30 mouse cellular contexts compared by ENCODE assay signal in genomic region chr5:145152690-145153089, GRCm38 (mm10). TPM values are rescaled to one million over a fixed set of nuclear protein-coding genes. Genes with fewer than 3 reads are reported as not detected.
DNase-seq lines count a peak whose midpoint lies in the region; ATAC-seq and TF ChIP-seq lines count a peak whose summit lies in the region.
"Had no signal": no experiment of that assay in that cellular context is flagged by ENCODE, and none has a peak within 500 bp of the region (broad histone marks: within the 10 kb centered on the region; RNA-seq: fewer than 3 reads in every experiment).

No protein-coding gene starts in this region.

- H3K27me3 ChIP-seq in MEL (ENCODE audit: control insufficient read depth in 1 of 2, insufficient read depth in 2 of 2, low read length in 2 of 2): no peaks in the 10 kb centered on the region
- H3K27me3 ChIP-seq in liver, embryonic 11.5 days (replicated peaks; ENCODE audit: control insufficient read depth, insufficient read depth, low read length): no peaks in the 10 kb centered on the region
- H3K27me3 ChIP-seq in liver, embryonic 16.5 days (ENCODE audit: control insufficient read depth, insufficient read depth, low read depth, low read length): no peaks in the 10 kb centered on the region
- H3K27me3 ChIP-seq in midbrain, embryonic 15.5 days (replicated peaks): no peaks in the 10 kb centered on the region
- H3K27me3 ChIP-seq: embryonic facial prominence, embryonic 13.5 days; intestine, embryonic 15.5 days; midbrain, embryonic 13.5 days; neural tube, embryonic 15.5 days; Patski had no signal

- TF ChIP-seq RAD21 in MEL (IDR thresholded peaks at IDR 0.05; ENCODE audit: low read depth, low read length): no peak

- peak; percentile 48 for DNase-seq in MEL (ENCODE audit: low read depth, low spot score)
- peak; percentile 46 for DNase-seq in MEL-GATA-1-ER (ENCODE audit: extremely low read depth, low read depth)
- DNase-seq in liver, embryonic 11.5 days (ENCODE audit: low spot score): no peak
- no peak for DNase-seq in thymus, postnatal 10 days (ENCODE audit: low spot score in 2 of 2)
- no peak for DNase-seq in Muller cell, postnatal 12 days (ENCODE audit: inconsistent ontology term)
- DNase-seq: adrenal gland, postnatal 10 days; B cell, adult 2 months; cerebellum, adult 11-12 months; cerebellum, adult 9-11 months; forebrain, postnatal 0 days; gastrocnemius, postnatal 14 days; heart, postnatal 10 days; kidney, adult 2 months; kidney, postnatal 36 days; left cerebral cortex, postnatal 4 days; lung, embryonic 14.5 days; lung, postnatal 14 days; retina, postnatal 1 day; right cerebral cortex, postnatal 14 days; thymus, postnatal 4 days had no signal

- ATAC-seq in liver, embryonic 11.5 days (replicated peaks; ENCODE audit: low FRiP score): peak; percentile 73
- peak; percentile 41; the same call in 1 of the 2 replicates for ATAC-seq in liver, embryonic 16.5 days (ENCODE audit: low read depth)
- ATAC-seq in midbrain, embryonic 15.5 days (replicated peaks): no peak
- ATAC-seq: forebrain, postnatal 0 days; hindbrain, postnatal 0 days; intestine, embryonic 15.5 days; midbrain, embryonic 13.5 days; Patski had no signal

- H3K27ac ChIP-seq in MEL (ENCODE audit: control insufficient read depth, low read depth, low read length): peak overlapping the region; percentile 27; the same call in 1 of the 2 replicates
- peak overlapping the region; percentile 63 for H3K27ac ChIP-seq in liver, embryonic 11.5 days (ENCODE audit: low read depth, low read length)
- 0 out of 2 replicates have a peak overlapping the region, but pooled peaks have one; percentile 48 for H3K27ac ChIP-seq in liver, embryonic 16.5 days (ENCODE audit: low read length)
- no peak overlapping the region for H3K27ac ChIP-seq in midbrain, embryonic 15.5 days
- H3K27ac ChIP-seq: embryonic facial prominence, embryonic 13.5 days; heart, embryonic 10.5 days; hindbrain, postnatal 0 days; intestine, embryonic 15.5 days; midbrain, embryonic 13.5 days; neural tube, embryonic 15.5 days had no signal

- peak; percentile 51 to 74 for TF ChIP-seq EP300 in MEL (IDR thresholded peaks at IDR 0.05; ENCODE audit: low read depth in 1 of 2, low read length in 2 of 2)

- peaks cover 4% of the 10 kb centered on the region in 2 experiments for H3K4me1 ChIP-seq in MEL (ENCODE audit: control insufficient read depth in 1 of 2, insufficient read depth in 2 of 2, low read length in 2 of 2)
- H3K4me1 ChIP-seq in liver, embryonic 11.5 days (replicated peaks; ENCODE audit: control insufficient read depth, insufficient read depth, low read length): peaks cover 8% of the 10 kb centered on the region; the same call in 1 of the 2 replicates
- peaks cover 19% of the 10 kb centered on the region for H3K4me1 ChIP-seq in liver, embryonic 16.5 days (ENCODE audit: control insufficient read depth, low read depth, low read length)
- no peaks in the 10 kb centered on the region for H3K4me1 ChIP-seq in midbrain, embryonic 15.5 days
- H3K4me1 ChIP-seq: embryonic facial prominence, embryonic 13.5 days; heart, embryonic 10.5 days; intestine, embryonic 15.5 days; midbrain, embryonic 13.5 days; neural tube, embryonic 15.5 days had no signal

- no peak for TF ChIP-seq POLR2A in MEL (IDR thresholded peaks at IDR 0.05; ENCODE audit: control insufficient read depth in 1 of 2, insufficient read depth in 1 of 2, low read depth in 1 of 2, low read length in 2 of 2, poor library complexity in 1 of 2)

- H3K9ac ChIP-seq in MEL (ENCODE audit: control insufficient read depth, low read depth, low read length, poor library complexity, severe bottlenecking): no peak overlapping the region
- H3K9ac ChIP-seq in liver, embryonic 11.5 days (ENCODE audit: low read depth, low read length): no peak overlapping the region
- no peak overlapping the region for H3K9ac ChIP-seq in liver, embryonic 16.5 days (ENCODE audit: low read depth, low read length)
- H3K9ac ChIP-seq in midbrain, embryonic 15.5 days: no peak overlapping the region
- H3K9ac ChIP-seq: embryonic facial prominence, embryonic 13.5 days; forebrain, postnatal 0 days; intestine, embryonic 15.5 days; lung, embryonic 14.5 days; midbrain, embryonic 13.5 days; neural tube, embryonic 15.5 days had no signal

- H3K36me3 ChIP-seq in MEL (ENCODE audit: control insufficient read depth in 1 of 2, insufficient read depth in 2 of 2, low read length in 2 of 2): peaks cover 8 to 10% of the 10 kb centered on the region in 2 experiments
- peaks cover 46% of the 10 kb centered on the region for H3K36me3 ChIP-seq in liver, embryonic 11.5 days (ENCODE audit: control insufficient read depth, insufficient read depth, low read length)
- peaks cover 53% of the 10 kb centered on the region for H3K36me3 ChIP-seq in liver, embryonic 16.5 days (ENCODE audit: control insufficient read depth, insufficient read depth)
- peaks cover 69% of the 10 kb centered on the region for H3K36me3 ChIP-seq in midbrain, embryonic 15.5 days (replicated peaks)

- no peak overlapping the region for H3K4me3 ChIP-seq in MEL (ENCODE audit: control insufficient read depth in 1 of 2, insufficient read depth in 1 of 2, low read depth in 2 of 2, low read length in 2 of 2)
- H3K4me3 ChIP-seq in liver, embryonic 11.5 days (ENCODE audit: low read depth, low read length): no peak overlapping the region
- no peak overlapping the region for H3K4me3 ChIP-seq in liver, embryonic 16.5 days (ENCODE audit: low read depth, low read length)
- no peak overlapping the region for H3K4me3 ChIP-seq in midbrain, embryonic 15.5 days
- H3K4me3 ChIP-seq: embryonic facial prominence, embryonic 13.5 days; heart, embryonic 10.5 days; intestine, embryonic 15.5 days; layer of hippocampus, adult 2 months; midbrain, embryonic 13.5 days; neural tube, embryonic 15.5 days had no signal

- H3K79me2 ChIP-seq in MEL (ENCODE audit: control insufficient read depth, insufficient read depth, low read length, poor library complexity): no peaks in the 10 kb centered on the region

- H3K4me2 ChIP-seq in liver, embryonic 11.5 days: no peak overlapping the region
- no peak overlapping the region for H3K4me2 ChIP-seq in liver, embryonic 16.5 days (ENCODE audit: low read depth, low read length)
- no peak overlapping the region for H3K4me2 ChIP-seq in midbrain, embryonic 15.5 days
- H3K4me2 ChIP-seq: embryonic facial prominence, embryonic 13.5 days; intestine, embryonic 15.5 days; lung, embryonic 14.5 days; midbrain, embryonic 13.5 days; neural tube, embryonic 15.5 days had no signal

- TF ChIP-seq CTCF in MEL (IDR thresholded peaks at IDR 0.05 in 2 of 3, conservative IDR thresholded peaks at IDR 0.05 in 1 of 3; ENCODE audit: control insufficient read depth in 1 of 3, insufficient read depth in 1 of 3, low read depth in 2 of 3, low read length in 3 of 3, poor library complexity in 1 of 3, severe bottlenecking in 1 of 3): no peak

- H3K9me3 ChIP-seq in MEL (replicated peaks; ENCODE audit: insufficient read depth, low read length): no peaks in the 10 kb centered on the region
- H3K9me3 ChIP-seq in liver, embryonic 11.5 days (ENCODE audit: control insufficient read depth, low read length): no peaks in the 10 kb centered on the region
- H3K9me3 ChIP-seq in liver, embryonic 16.5 days (replicated peaks; ENCODE audit: control insufficient read depth, low read length): no peaks in the 10 kb centered on the region
- no peaks in the 10 kb centered on the region for H3K9me3 ChIP-seq in midbrain, embryonic 15.5 days
- H3K9me3 ChIP-seq: embryonic facial prominence, embryonic 13.5 days; heart, embryonic 10.5 days; intestine, embryonic 15.5 days; midbrain, embryonic 13.5 days; neural tube, embryonic 15.5 days had no signal

- 66% methylated on average over 5 of the region's 5 CpGs for WGBS in liver, embryonic 11.5 days
- WGBS in liver, embryonic 16.5 days (ENCODE audit: insufficient replicate concordance): 40% methylated on average over 5 of the region's 5 CpGs
- 92% methylated on average over 5 of the region's 5 CpGs for WGBS in midbrain, embryonic 15.5 days

RNA-seq across cellular contexts. Expression of gene Bud31, which starts 12.5 kb away (rescaled TPM):
- 203 and 207 TPM in 2 replicates for total RNA-seq in MEL (2012; rRNA removed)
- 100 to 1,000 TPM in 1 of 2 experiments, not detected in 1; 193 TPM for polyA plus RNA-seq in MEL (2012; ENCODE audit: insufficient read depth in 1 of 2, insufficient read length in 2 of 2, low read depth in 1 of 2, low replicate concordance in 2 of 2, missing spikeins in 1 of 2)
- 233 and 243 TPM in 2 replicates for polyA plus RNA-seq in liver, embryonic 11.5 days (2014; fragmentation: Nextera tagmentation; extraction: Ambion mirVana)
- 111 and 125 TPM in 2 replicates for polyA plus RNA-seq in liver, embryonic 16.5 days (2015; fragmentation: Nextera tagmentation; extraction: Ambion mirVana)
- 175 and 176 TPM in 2 replicates for polyA plus RNA-seq in midbrain, embryonic 15.5 days (2015; fragmentation: Nextera tagmentation; extraction: Ambion mirVana)

RNA-seq across cellular contexts. Expression of gene Pdap1, which starts 12.7 kb away (rescaled TPM):
- 104 and 106 TPM in 2 replicates for total RNA-seq in MEL (2012; rRNA removed)
- polyA plus RNA-seq in MEL (2012; ENCODE audit: insufficient read depth in 1 of 2, insufficient read length in 2 of 2, low read depth in 1 of 2, low replicate concordance in 2 of 2, missing spikeins in 1 of 2): 100 to 1,000 TPM in 1 of 2 experiments, not detected in 1; 301 TPM
- polyA plus RNA-seq in liver, embryonic 11.5 days (2014; fragmentation: Nextera tagmentation; extraction: Ambion mirVana): 104 and 122 TPM in 2 replicates
- 33.6 and 36.3 TPM in 2 replicates for polyA plus RNA-seq in liver, embryonic 16.5 days (2015; fragmentation: Nextera tagmentation; extraction: Ambion mirVana)
- 102 and 117 TPM in 2 replicates for polyA plus RNA-seq in midbrain, embryonic 15.5 days (2015; fragmentation: Nextera tagmentation; extraction: Ambion mirVana)

RNA-seq across cellular contexts. Expression of gene Ptcd1, which starts 14.2 kb away (rescaled TPM):
- 20.4 and 21.0 TPM in 2 replicates for total RNA-seq in MEL (2012; rRNA removed)
- 10 to 100 TPM in 1 of 2 experiments, not detected in 1; 22.3 TPM for polyA plus RNA-seq in MEL (2012; ENCODE audit: insufficient read depth in 1 of 2, insufficient read length in 2 of 2, low read depth in 1 of 2, low replicate concordance in 2 of 2, missing spikeins in 1 of 2)
- polyA plus RNA-seq in liver, embryonic 11.5 days (2014; fragmentation: Nextera tagmentation; extraction: Ambion mirVana): 15.7 and 17.6 TPM in 2 replicates
- polyA plus RNA-seq in liver, embryonic 16.5 days (2015; fragmentation: Nextera tagmentation; extraction: Ambion mirVana): 7.3 and 7.8 TPM in 2 replicates
- 25.0 and 26.5 TPM in 2 replicates for polyA plus RNA-seq in midbrain, embryonic 15.5 days (2015; fragmentation: Nextera tagmentation; extraction: Ambion mirVana)

RNA-seq across cellular contexts. Expression of gene Cpsf4, which starts 14.3 kb away (rescaled TPM):
- 72.0 and 75.3 TPM in 2 replicates for total RNA-seq in MEL (2012; rRNA removed)
- polyA plus RNA-seq in MEL (2012; ENCODE audit: insufficient read depth in 1 of 2, insufficient read length in 2 of 2, low read depth in 1 of 2, low replicate concordance in 2 of 2, missing spikeins in 1 of 2): 10 to 100 TPM in 1 of 2 experiments, not detected in 1; 88.2 TPM
- polyA plus RNA-seq in liver, embryonic 11.5 days (2014; fragmentation: Nextera tagmentation; extraction: Ambion mirVana): 38.6 and 44.1 TPM in 2 replicates
- polyA plus RNA-seq in liver, embryonic 16.5 days (2015; fragmentation: Nextera tagmentation; extraction: Ambion mirVana): 22.7 and 24.0 TPM in 2 replicates
- 53.6 and 57.7 TPM in 2 replicates for polyA plus RNA-seq in midbrain, embryonic 15.5 days (2015; fragmentation: Nextera tagmentation; extraction: Ambion mirVana)

RNA-seq across cellular contexts. Expression of gene Arpc1b, which starts 38.7 kb away (rescaled TPM):
- 432 and 582 TPM in 2 replicates for total RNA-seq in MEL (2012; rRNA removed)
- polyA plus RNA-seq in MEL (2012; ENCODE audit: insufficient read depth in 1 of 2, insufficient read length in 2 of 2, low read depth in 1 of 2, low replicate concordance in 2 of 2, missing spikeins in 1 of 2): 100 to 1,000 TPM; 143 to 708 TPM
- 190 and 209 TPM in 2 replicates for polyA plus RNA-seq in liver, embryonic 11.5 days (2014; fragmentation: Nextera tagmentation; extraction: Ambion mirVana)
- polyA plus RNA-seq in liver, embryonic 16.5 days (2015; fragmentation: Nextera tagmentation; extraction: Ambion mirVana): 164 and 166 TPM in 2 replicates
- 59.5 and 73.1 TPM in 2 replicates for polyA plus RNA-seq in midbrain, embryonic 15.5 days (2015; fragmentation: Nextera tagmentation; extraction: Ambion mirVana)

Comparison
In these comparisons a context has a peak if more than half of its experiments do, and no peak if none do; other contexts are left out.
1. DNase-seq: peak in MEL (single experiment) and MEL-GATA-1-ER (single experiment); none in liver, embryonic 11.5 days (single experiment), thymus, postnatal 10 days (0 of 2) and Muller cell, postnatal 12 days (single experiment).